Mouse (Mus musculus) embryonic facial prominence, embryonic 14.5 days (tissue): ENCODE measurements at regions not wholly inside any gene's neighbourhood (a gene's known extent, or its start where the extent isn't known, plus 50 kb on each side); places are given as distances from the start of the nearest gene placed in this dataset.
A peak's percentile ranks its signal among the peaks of the same experiment; 100 is the strongest.

Experiments used
- ATAC-seq: fragments of 200-750 bp; cut with Nextera tagmentation; 2 replicates; pipeline ENCODE4 v1.8.0; 2017; ENCODE audit warnings: low read depth, moderate number of reproducible peaks, moderate TSS enrichment
- DNase-seq: peaks from one replicate; pipeline ENCODE4 v3.0.0-alpha.2; 2015; ENCODE audit warnings: low spot score
- H3K27ac ChIP-seq: fragments of 300-500 bp; sonication (generic); replicated peaks from 2 replicates; pipeline ENCODE4 v1.5.1; 2014; ENCODE audit warnings: low read depth, mild to moderate bottlenecking, low read length, moderate library complexity
- H3K27me3 ChIP-seq: fragments of 300-500 bp; sonication (generic); replicated peaks from 2 replicates; pipeline ENCODE4 v1.6.1; 2014; ENCODE audit warnings: low read length; ENCODE audit not compliant: control insufficient read depth, insufficient read depth
- H3K36me3 ChIP-seq: fragments of 300-500 bp; sonication (generic); 2 replicates; pipeline ENCODE4 v1.6.1; 2014; ENCODE audit warnings: low read length, mixed read lengths; ENCODE audit not compliant: control insufficient read depth, insufficient read depth
- H3K4me1 ChIP-seq: fragments of 300-500 bp; sonication (generic); 2 replicates; pipeline ENCODE4 v1.6.1; 2014; ENCODE audit warnings: antibody characterized with exemption, low read length; ENCODE audit not compliant: control insufficient read depth, insufficient read depth
- H3K4me2 ChIP-seq: fragments of 300-500 bp; sonication (generic); 2 replicates; pipeline ENCODE4 v1.6.1; 2014; ENCODE audit warnings: low read depth, mild to moderate bottlenecking, low read length, moderate library complexity, mixed read lengths
- H3K4me3 ChIP-seq: fragments of 300-500 bp; sonication (generic); 2 replicates; pipeline ENCODE4 v1.5.1; 2014; ENCODE audit warnings: low read depth, mild to moderate bottlenecking, low read length
- H3K9ac ChIP-seq: fragments of 300-500 bp; sonication (generic); 2 replicates; pipeline ENCODE4 v1.6.1; 2014; ENCODE audit warnings: low read depth, mild to moderate bottlenecking, low read length, moderate library complexity, mixed read lengths
- H3K9me3 ChIP-seq: fragments of 300-500 bp; sonication (generic); 2 replicates; pipeline ENCODE4 v1.6.1; 2016; ENCODE audit warnings: low read length; ENCODE audit not compliant: control insufficient read depth
- WGBS: fragments of 180-500 bp; shearing (Covaris S2); extraction: QIAGEN DNeasy Blood & Tissue Kit; methylation state at CpG from one replicate; pipeline ENCODE4 v1.1.7; 2014; 5-methylcytosine and 5-hydroxymethylcytosine counted together

DNA sequence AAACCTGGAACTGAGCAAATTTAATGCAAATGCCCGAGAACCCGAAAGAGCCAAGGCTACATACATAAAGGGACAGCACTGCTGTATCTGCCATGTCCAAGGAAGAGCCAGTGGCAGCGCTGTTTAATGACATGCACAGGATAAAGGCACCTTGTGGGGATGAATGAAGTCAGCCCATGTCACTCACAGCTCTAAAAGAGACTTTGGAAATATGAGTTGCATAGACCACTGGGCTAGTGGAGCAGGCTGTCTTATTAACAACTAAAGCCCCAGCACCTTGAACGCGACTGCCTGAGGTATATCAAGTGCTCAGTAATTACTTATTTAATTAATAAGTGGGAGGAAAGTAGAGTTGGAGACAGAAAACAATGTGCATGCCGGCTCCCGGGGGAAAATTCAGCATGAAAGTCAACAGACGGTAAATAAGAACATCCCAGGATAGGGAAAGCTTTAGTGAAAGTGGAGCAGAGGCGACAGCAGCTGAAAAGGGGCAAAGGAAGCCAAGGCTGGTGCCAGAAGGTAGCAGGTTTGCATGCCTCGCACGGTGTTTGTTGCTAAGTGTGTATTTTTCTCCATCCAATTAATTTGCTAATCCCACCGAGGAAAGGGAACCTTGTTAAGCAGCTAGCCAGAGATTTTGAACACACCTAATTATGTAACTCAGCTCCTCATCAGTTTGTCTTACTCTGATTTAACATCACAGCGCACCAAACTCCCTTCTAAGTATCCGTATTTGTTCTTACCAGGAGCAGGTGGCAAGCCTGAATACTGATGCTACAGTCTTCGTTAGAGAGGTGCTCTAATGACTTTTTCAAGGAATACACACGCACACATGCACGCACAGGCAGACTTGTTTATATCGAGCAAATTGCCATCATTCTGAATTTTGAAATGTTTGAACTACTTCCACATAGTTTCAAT is 167.4 kb downstream of the Triml1 start:
- Histone ChIP-seq H3K4me3 (no peak overlapping the region), H3K9me3 (no peaks in the 10 kb centered on the region), H3K9ac (no peak overlapping the region), H3K4me1 (no peaks in the 10 kb centered on the region), H3K4me2 (no peak overlapping the region), H3K36me3 (no peaks in the 10 kb centered on the region), H3K27me3 (no peaks in the 10 kb centered on the region), H3K27ac (no peak overlapping the region)
- DNase-seq, result peak; percentile 6
- WGBS, result 72% methylated on average over 18 of the region's 18 CpGs
- ATAC-seq, result peak; percentile 77; the same call in 1 of the 2 replicates

DNA sequence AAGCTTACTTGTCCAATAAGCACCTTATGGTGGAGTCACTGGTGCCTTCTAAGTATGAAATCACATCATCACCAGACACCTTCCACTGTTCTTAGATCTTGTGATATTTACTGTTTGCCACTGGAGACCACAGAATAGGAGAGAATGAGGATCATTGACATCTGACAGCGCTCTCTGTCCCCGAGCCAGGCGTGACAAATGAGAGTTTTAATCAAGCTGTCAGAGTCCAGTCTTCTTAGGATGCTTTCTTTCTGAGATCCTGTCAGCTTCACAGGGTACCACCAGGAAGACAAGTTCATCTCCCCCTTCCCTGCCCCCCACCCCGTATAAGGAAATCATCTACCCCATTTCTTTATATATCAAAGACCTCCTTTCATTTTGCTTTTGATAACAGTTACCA is 168.7 kb downstream of the Triml1 start:
- Histone ChIP-seq H3K4me2 (no peak overlapping the region), H3K4me1 (no peaks in the 10 kb centered on the region), H3K9me3 (no peaks in the 10 kb centered on the region), H3K27me3 (no peaks in the 10 kb centered on the region), H3K9ac (no peak overlapping the region), H3K36me3 (no peaks in the 10 kb centered on the region), H3K27ac (no peak overlapping the region), H3K4me3 (no peak overlapping the region)
- ATAC-seq (no peak), DNase-seq (no peak)
- WGBS, result 63% methylated on average over 4 of the region's 4 CpGs

DNA sequence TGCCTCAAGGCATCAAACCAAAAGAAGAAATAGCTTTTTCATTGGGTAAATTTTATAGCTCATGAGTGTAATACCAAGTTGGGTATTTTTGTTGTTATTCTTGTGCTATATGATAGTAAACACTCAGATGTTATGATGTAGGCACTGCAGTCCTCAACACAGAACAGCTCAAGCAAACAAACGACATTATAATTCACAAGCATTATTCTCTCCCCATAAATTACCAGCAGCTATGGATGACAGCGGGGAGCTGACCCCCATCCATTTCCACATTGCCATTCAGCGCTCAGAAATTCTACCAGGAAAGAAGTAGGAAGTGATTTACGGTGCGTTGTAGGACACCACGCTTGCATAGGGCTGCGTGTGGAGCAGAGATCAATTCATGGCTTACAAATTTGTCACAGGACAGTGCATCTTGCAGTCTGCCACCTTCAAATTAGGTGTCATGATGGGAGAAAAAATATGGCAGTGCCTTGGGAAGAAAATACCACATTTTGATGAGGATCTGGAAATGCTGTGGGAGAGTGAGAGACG is 173.4 kb downstream of the Triml1 start:
- no peak overlapping the region for H3K27ac ChIP-seq
- H3K4me2 ChIP-seq, result no peak overlapping the region
- no peak for DNase-seq

DNA sequence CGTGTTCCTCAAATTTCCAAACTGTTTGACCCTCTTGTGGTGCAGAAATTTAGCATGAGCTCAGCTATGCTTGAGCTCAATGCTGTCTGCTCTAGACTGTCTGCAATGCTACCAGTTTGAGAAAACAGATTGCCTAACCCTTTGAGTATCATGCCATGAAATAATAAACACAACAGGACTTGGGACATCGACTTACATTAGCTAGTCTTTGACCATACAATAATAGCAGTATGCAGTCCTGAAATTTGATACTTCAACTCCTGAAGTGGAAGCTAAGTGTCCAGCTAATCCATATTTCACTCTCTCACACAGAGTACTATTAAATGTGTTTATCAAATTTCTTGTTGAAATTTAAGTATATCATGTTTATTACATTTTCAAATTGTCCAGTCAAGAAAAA is 176.8 kb downstream of the Triml1 start:
- Histone ChIP-seq H3K36me3 (no peaks in the 10 kb centered on the region), H3K4me1 (no peaks in the 10 kb centered on the region), H3K27me3 (no peaks in the 10 kb centered on the region), H3K9me3 (no peaks in the 10 kb centered on the region), H3K4me3 (no peak overlapping the region), H3K9ac (no peak overlapping the region), H3K4me2 (no peak overlapping the region), H3K27ac (no peak overlapping the region)
- 50% methylated on average over 2 of the region's 2 CpGs for WGBS
- ATAC-seq (no peak), DNase-seq (no peak)

More for the DNA sequence above, 173.4 kb downstream of the Triml1 start:
- H3K4me1 ChIP-seq, result no peaks in the 10 kb centered on the region
- no peak for ATAC-seq
- no peak overlapping the region for H3K9ac ChIP-seq
- no peaks in the 10 kb centered on the region for H3K9me3 ChIP-seq
- H3K36me3 ChIP-seq, result no peaks in the 10 kb centered on the region
- H3K27me3 ChIP-seq, result no peaks in the 10 kb centered on the region
- no peak overlapping the region for H3K4me3 ChIP-seq
- WGBS, result 81% methylated on average over 8 of the region's 8 CpGs

DNA sequence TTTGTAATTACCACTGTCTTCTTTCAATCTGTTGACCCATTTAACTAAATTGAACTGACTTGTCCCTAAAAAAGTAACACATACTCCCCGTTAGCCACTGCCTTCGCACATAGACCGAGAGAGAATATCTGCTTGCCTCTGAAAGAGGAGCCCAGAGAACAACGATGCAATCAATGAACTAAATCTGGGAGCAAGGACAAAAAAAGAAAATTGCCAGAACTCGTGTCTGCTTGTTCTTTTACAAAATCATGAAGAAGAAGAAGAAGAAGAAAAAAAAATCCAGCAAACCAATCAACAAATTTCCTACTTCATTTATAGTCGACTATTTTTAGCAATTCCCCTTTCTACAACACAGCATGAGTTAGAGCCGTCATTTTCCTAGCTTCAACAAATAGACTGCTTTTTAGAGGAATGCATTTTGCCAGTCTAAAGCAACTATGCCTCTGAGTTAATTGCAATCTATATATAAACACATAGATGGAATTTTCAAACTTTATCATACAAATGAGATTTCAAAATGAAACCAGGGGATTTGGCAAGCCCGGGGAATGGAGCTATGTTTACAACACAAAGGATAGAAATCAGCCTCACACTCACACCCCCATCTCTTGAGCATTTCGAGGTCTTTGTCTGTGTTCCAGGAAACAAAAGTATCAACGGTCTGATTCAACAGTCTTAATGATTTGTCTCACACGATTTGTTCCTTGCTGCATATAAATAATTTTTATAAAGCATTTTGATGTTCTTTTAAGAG is 183.1 kb downstream of the Triml1 start:
- ATAC-seq, result no peak
- H3K36me3 ChIP-seq, result no peaks in the 10 kb centered on the region
- no peaks in the 10 kb centered on the region for H3K4me1 ChIP-seq
- DNase-seq, result peak; percentile 4
- H3K27ac ChIP-seq, result no peak overlapping the region
- H3K27me3 ChIP-seq, result no peaks in the 10 kb centered on the region
- no peak overlapping the region for H3K4me2 ChIP-seq
- H3K9me3 ChIP-seq, result no peaks in the 10 kb centered on the region
- H3K9ac ChIP-seq, result no peak overlapping the region
- no peak overlapping the region for H3K4me3 ChIP-seq
- 77% methylated on average over 11 of the region's 11 CpGs for WGBS

DNA sequence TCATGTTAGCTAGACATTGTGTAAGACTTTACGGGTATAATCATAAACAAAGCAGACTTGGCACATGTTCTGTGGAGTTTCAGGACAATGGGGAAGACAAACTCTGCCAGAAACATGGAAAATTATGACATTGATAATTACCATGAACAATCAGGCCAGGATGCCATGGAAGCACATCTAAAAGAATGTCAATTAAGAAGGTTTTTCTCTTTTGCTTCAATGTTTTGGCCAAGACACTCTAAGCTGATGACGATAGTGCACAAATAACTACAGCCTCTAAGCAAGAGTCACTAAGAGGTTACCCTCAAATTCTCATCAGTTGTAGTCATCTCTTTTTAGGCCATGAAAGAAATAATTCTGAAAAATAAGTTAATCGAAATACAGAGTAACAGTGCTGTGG is 208.7 kb downstream of the Triml1 start:
- Histone ChIP-seq H3K27ac (no peak overlapping the region), H3K9ac (no peak overlapping the region), H3K27me3 (no peaks in the 10 kb centered on the region), H3K36me3 (no peaks in the 10 kb centered on the region), H3K4me3 (no peak overlapping the region), H3K4me1 (no peaks in the 10 kb centered on the region), H3K9me3 (no peaks in the 10 kb centered on the region), H3K4me2 (no peak overlapping the region)
- 84% methylated on average over 3 of the region's 3 CpGs for WGBS
- DNase-seq (peak; percentile 21), ATAC-seq (no peak)

DNA sequence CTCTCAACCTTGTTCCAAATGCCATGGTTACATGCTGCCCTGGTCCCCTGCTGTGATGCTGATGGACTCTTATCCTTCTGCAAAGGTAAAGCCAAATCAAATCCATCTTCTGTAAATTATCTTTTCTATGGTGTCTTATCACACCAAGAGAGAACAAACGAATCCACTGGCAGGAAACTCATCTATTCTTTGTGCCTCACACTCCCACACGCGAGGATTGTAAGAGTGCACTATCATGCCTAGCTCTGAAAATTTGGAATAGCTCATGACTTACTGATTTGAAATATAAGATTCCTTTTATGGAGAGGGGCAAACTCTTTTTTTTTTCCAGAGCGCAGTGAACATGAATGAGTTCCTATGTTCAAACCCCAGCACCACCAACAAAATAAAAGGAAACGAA is 249.6 kb downstream of the Triml1 start:
- H3K27ac ChIP-seq, result no peak overlapping the region
- ATAC-seq (no peak), DNase-seq (no peak)
- H3K4me3 ChIP-seq, result no peak overlapping the region
- WGBS, result 87% methylated on average over 5 of the region's 5 CpGs
- H3K36me3 ChIP-seq, result no peaks in the 10 kb centered on the region
- no peaks in the 10 kb centered on the region for H3K27me3 ChIP-seq
- no peaks in the 10 kb centered on the region for H3K4me1 ChIP-seq
- H3K9me3 ChIP-seq, result no peaks in the 10 kb centered on the region
- no peak overlapping the region for H3K4me2 ChIP-seq
- no peak overlapping the region for H3K9ac ChIP-seq

DNA sequence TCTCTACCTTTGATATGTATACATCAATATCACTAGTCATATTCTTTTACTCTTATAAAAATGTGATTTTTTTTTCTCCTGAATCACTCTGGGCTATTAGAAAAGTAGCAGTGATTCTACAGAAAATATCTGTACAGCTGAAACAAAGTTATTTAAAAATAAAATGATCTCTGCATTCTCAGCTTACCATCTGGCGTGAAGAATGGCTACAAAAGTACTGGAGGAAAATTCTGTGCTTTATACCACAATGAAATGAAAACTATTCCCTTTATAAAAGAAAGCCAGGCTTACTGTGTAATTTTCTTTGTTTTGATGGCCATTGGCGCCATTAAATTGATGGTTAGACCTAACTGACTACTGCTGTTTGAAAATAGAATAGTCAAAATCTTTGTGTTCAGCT is 254.8 kb downstream of the Triml1 start:
- Histone ChIP-seq H3K27ac (no peak overlapping the region), H3K9me3 (no peaks in the 10 kb centered on the region), H3K4me1 (no peaks in the 10 kb centered on the region), H3K9ac (no peak overlapping the region), H3K4me3 (no peak overlapping the region), H3K4me2 (no peak overlapping the region), H3K36me3 (no peaks in the 10 kb centered on the region), H3K27me3 (no peaks in the 10 kb centered on the region)
- 81% methylated on average over 2 of the region's 2 CpGs for WGBS
- DNase-seq (no peak), ATAC-seq (no peak)
